20 mouse cellular contexts compared by ENCODE assay signal in the genomic region with DNA sequence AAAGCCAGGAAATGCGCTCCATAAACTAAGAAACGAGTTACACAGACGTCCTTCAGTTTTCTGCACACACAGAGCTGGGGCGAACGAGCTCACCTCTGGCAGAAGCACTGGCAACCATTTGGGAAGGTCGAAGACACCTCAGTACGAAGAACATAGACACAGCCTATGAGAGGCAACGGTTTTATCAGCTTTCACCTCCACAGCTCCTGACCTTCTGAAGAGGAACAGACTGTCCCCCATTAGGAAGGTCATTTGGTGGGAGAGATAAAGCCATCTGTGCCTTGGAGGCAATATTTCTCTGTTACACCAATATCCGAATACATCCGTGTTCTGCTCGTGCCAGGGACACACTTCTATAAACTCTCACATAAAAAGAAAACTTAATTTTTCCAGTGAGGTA.
DNase-seq lines count a peak whose midpoint lies in the region; ATAC-seq and TF ChIP-seq lines count a peak whose summit lies in the region.
"Had no signal": no experiment of that assay in that cellular context is flagged by ENCODE, and none has a peak within 500 bp of the region (broad histone marks: within the 10 kb centered on the region; RNA-seq: fewer than 3 reads in every experiment).

No protein-coding gene starts in this region.

- H3K4me3 ChIP-seq in heart, embryonic 10.5 days: no peak overlapping the region
- H3K4me3 ChIP-seq in layer of hippocampus, adult 2 months: no peak overlapping the region
- no peak overlapping the region for H3K4me3 ChIP-seq in midbrain, embryonic 14.5 days (replicated peaks; ENCODE audit: low read depth, low read length)
- H3K4me3 ChIP-seq in midbrain, embryonic 11.5 days (ENCODE audit: low read depth, low read length): no peak overlapping the region
- H3K4me3 ChIP-seq: embryonic facial prominence, embryonic 13.5 days; forebrain, embryonic 15.5 days had no signal

- H3K9ac ChIP-seq in midbrain, embryonic 14.5 days (replicated peaks; ENCODE audit: low read length): no peak overlapping the region
- no peak overlapping the region for H3K9ac ChIP-seq in midbrain, embryonic 11.5 days (ENCODE audit: low read length)
- H3K9ac ChIP-seq: embryonic facial prominence, embryonic 13.5 days; forebrain, embryonic 15.5 days; hindbrain, embryonic 14.5 days had no signal

- no peaks in the 10 kb centered on the region for H3K9me3 ChIP-seq in heart, embryonic 10.5 days
- no peaks in the 10 kb centered on the region for H3K9me3 ChIP-seq in midbrain, embryonic 14.5 days (ENCODE audit: control insufficient read depth, low read length)
- H3K9me3 ChIP-seq in midbrain, embryonic 11.5 days (ENCODE audit: control insufficient read depth, low read length): no peaks in the 10 kb centered on the region
- H3K9me3 ChIP-seq: embryonic facial prominence, embryonic 13.5 days; forebrain, embryonic 15.5 days; G1E had no signal

- H3K27me3 ChIP-seq in heart, embryonic 10.5 days (ENCODE audit: insufficient read depth, poor library complexity, severe bottlenecking): no peaks in the 10 kb centered on the region
- no peaks in the 10 kb centered on the region for H3K27me3 ChIP-seq in midbrain, embryonic 14.5 days (ENCODE audit: control insufficient read depth, insufficient read depth, low read length)
- no peaks in the 10 kb centered on the region for H3K27me3 ChIP-seq in midbrain, embryonic 11.5 days (ENCODE audit: control insufficient read depth, insufficient read depth, low read length)
- H3K27me3 ChIP-seq: embryonic facial prominence, embryonic 13.5 days; forebrain, embryonic 15.5 days had no signal

- ATAC-seq in midbrain, embryonic 14.5 days (ENCODE audit: low FRiP score, low TSS enrichment): no peak
- no peak for ATAC-seq in midbrain, embryonic 11.5 days (ENCODE audit: low FRiP score)
- ATAC-seq: CD4-positive, CD25-positive, alpha-beta regulatory T cell, adult 4 months; forebrain, embryonic 15.5 days had no signal

- peak; percentile 82 to 83 for DNase-seq in adrenal gland, adult (ENCODE audit: inconsistent age in 2 of 2, low spot score in 1 of 2)
- no peak for DNase-seq in adrenal gland, adult 2 months
- DNase-seq in heart, embryonic 10.5 days (ENCODE audit: low spot score): no peak
- DNase-seq in heart, adult 9 months (ENCODE audit: low spot score in 2 of 2): no peak
- no peak for DNase-seq in layer of hippocampus, adult 2 months (ENCODE audit: low spot score in 2 of 2)
- no peak for DNase-seq in layer of hippocampus, postnatal 25 days (ENCODE audit: extremely low spot score in 1 of 2, low spot score in 1 of 2)
- DNase-seq in midbrain, embryonic 14.5 days: no peak
- no peak for DNase-seq in midbrain, embryonic 11.5 days (ENCODE audit: low spot score, missing footprints)
- DNase-seq: B cell, adult 2 months; cerebellum, adult 18-20 months; cerebellum, adult 9-11 months; cerebellum, postnatal 36 days; gastrocnemius, postnatal 14 days; heart, postnatal 10 days; heart, postnatal 4 days had no signal

- peak overlapping the region; percentile 49; the same call in 1 of the 2 replicates for H3K27ac ChIP-seq in heart, embryonic 10.5 days
- H3K27ac ChIP-seq in layer of hippocampus, adult 2 months: peak overlapping the region; percentile 18; the same call in 1 of the 2 replicates
- H3K27ac ChIP-seq in midbrain, embryonic 14.5 days (replicated peaks; ENCODE audit: low read depth, low read length): 0 out of 2 replicates have a peak overlapping the region, but pooled peaks have one; percentile 37
- H3K27ac ChIP-seq in midbrain, embryonic 11.5 days (ENCODE audit: low read depth, low read length): no peak overlapping the region
- H3K27ac ChIP-seq: embryonic facial prominence, embryonic 13.5 days; forebrain, embryonic 15.5 days; hindbrain, embryonic 14.5 days had no signal

- H3K36me3 ChIP-seq in heart, embryonic 10.5 days: peaks cover 24% of the 10 kb centered on the region
- 0 out of 2 replicates have a peak, but pooled peaks cover 8% of the 10 kb centered on the region for H3K36me3 ChIP-seq in midbrain, embryonic 14.5 days (ENCODE audit: control insufficient read depth, insufficient read depth, low read length)
- H3K36me3 ChIP-seq in midbrain, embryonic 11.5 days (ENCODE audit: control insufficient read depth, insufficient read depth, low read length): 0 out of 2 replicates have a peak, but pooled peaks cover 2% of the 10 kb centered on the region
- H3K36me3 ChIP-seq: forebrain, embryonic 15.5 days had no signal

- H3K4me1 ChIP-seq in heart, embryonic 10.5 days: peaks cover 98% of the 10 kb centered on the region
- peaks cover 44% of the 10 kb centered on the region for H3K4me1 ChIP-seq in midbrain, embryonic 14.5 days (ENCODE audit: control insufficient read depth, insufficient read depth, low read length)
- peaks cover 47% of the 10 kb centered on the region for H3K4me1 ChIP-seq in midbrain, embryonic 11.5 days (ENCODE audit: control insufficient read depth, insufficient read depth, low read length)

- 54% methylated on average over 11 of the region's 11 CpGs for WGBS in heart, embryonic 10.5 days
- 91% methylated on average over 11 of the region's 11 CpGs for WGBS in midbrain, embryonic 14.5 days
- 91% methylated on average over 11 of the region's 11 CpGs for WGBS in midbrain, embryonic 11.5 days

- H3K4me2 ChIP-seq in midbrain, embryonic 14.5 days (ENCODE audit: low read length): no peak overlapping the region
- no peak overlapping the region for H3K4me2 ChIP-seq in midbrain, embryonic 11.5 days
- H3K4me2 ChIP-seq: embryonic facial prominence, embryonic 13.5 days; forebrain, embryonic 15.5 days; hindbrain, embryonic 14.5 days had no signal

- no peak for TF ChIP-seq CTCF in layer of hippocampus, adult 2 months (conservative IDR thresholded peaks at IDR 0.05)

Comparison
In these comparisons a context has a peak if more than half of its experiments do, and no peak if none do; other contexts are left out.
1. DNase-seq: peak in adrenal gland, adult (2 of 2); none in adrenal gland, adult 2 months (single experiment), heart, embryonic 10.5 days (single experiment), heart, adult 9 months (0 of 2), layer of hippocampus, adult 2 months (0 of 2), layer of hippocampus, postnatal 25 days (0 of 2), midbrain, embryonic 14.5 days (single experiment) and midbrain, embryonic 11.5 days (single experiment).